ENCODE assay signal across 8 mouse cellular contexts in genomic region chr7:132897258-132897657, GRCm38 (mm10). TPM values are rescaled to one million over a fixed set of nuclear protein-coding genes. Genes with fewer than 3 reads are reported as not detected.
DNase-seq lines count a peak whose midpoint lies in the region; TF ChIP-seq lines count a peak whose summit lies in the region.
"Had no signal": no experiment of that assay in that cellular context is flagged by ENCODE, and none has a peak within 500 bp of the region (broad histone marks: within the 10 kb centered on the region; RNA-seq: fewer than 3 reads in every experiment).

No protein-coding gene starts in this region.

- no peaks in the 10 kb centered on the region for H3K27me3 ChIP-seq in kidney, adult 2 months (replicated peaks; ENCODE audit: control insufficient read depth, insufficient read depth, low read length)
- peaks cover 4% of the 10 kb centered on the region for H3K27me3 ChIP-seq in CH12.LX (replicated peaks)

- H3K27ac ChIP-seq in kidney, adult 2 months (ENCODE audit: insufficient read depth, low read depth, low read length), result no peak overlapping the region
- H3K27ac ChIP-seq in CH12.LX (ENCODE audit: insufficient read depth, low read depth), result no peak overlapping the region

- H3K4me1 ChIP-seq in kidney, adult 2 months (ENCODE audit: control insufficient read depth, insufficient read depth, low read length), result peaks cover 8% of the 10 kb centered on the region
- H3K4me1 ChIP-seq in CH12.LX (ENCODE audit: control insufficient read depth in 1 of 2, insufficient read depth in 2 of 2), result no peaks in the 10 kb centered on the region

- in situ Hi-C loops in CH12.LX (cut with MboI; ENCODE audit: low pct_ligation_motif_present, low pct_unique_long_range_greater_than_20kb, low sequenced_read_pairs), result no loop called here

- TF ChIP-seq POLR2A in kidney, adult 2 months (IDR thresholded peaks at IDR 0.05; ENCODE audit: low read depth, low read length), result no peak
- no peak for TF ChIP-seq POLR2A in CH12.LX (IDR thresholded peaks at IDR 0.05; ENCODE audit: low read depth, low read length)
- no peak for TF ChIP-seq POLR2A in brain, embryonic 14.5 days (IDR thresholded peaks at IDR 0.05; ENCODE audit: borderline replicate concordance, extremely low read depth, insufficient read depth, insufficient read length, poor library complexity, severe bottlenecking)

- TF ChIP-seq RAD21 in CH12.LX (IDR thresholded peaks at IDR 0.05; ENCODE audit: low read depth, low read length), result peak; percentile 12

- 95% methylated on average over 10 of the region's 10 CpGs for WGBS in kidney, adult 2 months

- no peak overlapping the region for H3K9ac ChIP-seq in CH12.LX (ENCODE audit: insufficient read depth, low read depth)

- no peak overlapping the region for H3K4me2 ChIP-seq in CH12.LX (ENCODE audit: insufficient read depth, low read depth, poor library complexity, severe bottlenecking)

- TF ChIP-seq EP300 in CH12.LX (IDR thresholded peaks at IDR 0.05; ENCODE audit: low read length), result no peak

- H3K36me3 ChIP-seq in kidney, adult 2 months (ENCODE audit: control insufficient read depth, insufficient read depth, low read length), result no peaks in the 10 kb centered on the region
- H3K36me3 ChIP-seq in CH12.LX (replicated peaks in 1 of 2; ENCODE audit: control insufficient read depth in 1 of 2, insufficient read depth in 1 of 2, low read length in 1 of 2), result no peaks in the 10 kb centered on the region

- dilution Hi-C loops in CH12.LX (cut with MboI; ENCODE audit: extremely low pct_ligation_motif_present, extremely low pct_unique_long_range_greater_than_20kb, low sequenced_read_pairs), result no loop called here

- DNase-seq in kidney, adult 2 months, result no peak
- no peak for DNase-seq in kidney, postnatal 4 days
- peak; percentile 66 for DNase-seq in 416B (ENCODE audit: low read depth)
- peak; percentile 17 for DNase-seq in CH12.LX (ENCODE audit: extremely low read depth)
- no peak for DNase-seq in brain, embryonic 14.5 days (ENCODE audit: low read depth)
- no peak for DNase-seq in thymus, postnatal 36 days
- DNase-seq in spleen, postnatal 10 days (ENCODE audit: low spot score in 2 of 2), result no peak
- DNase-seq: heart, postnatal 4 days had no signal

- peaks cover 3% of the 10 kb centered on the region for H3K9me3 ChIP-seq in CH12.LX (replicated peaks; ENCODE audit: low read length)

- H3K4me3 ChIP-seq in kidney, adult 2 months (ENCODE audit: insufficient read depth, low read depth, low read length), result no peak overlapping the region
- H3K4me3 ChIP-seq in CH12.LX (replicated peaks in 1 of 3; ENCODE audit: low read depth in 2 of 3, low read length in 2 of 3, poor library complexity in 1 of 3), result no peak overlapping the region

- H3K79me2 ChIP-seq in CH12.LX (replicated peaks; ENCODE audit: control insufficient read depth, extremely low read depth, insufficient read depth, poor library complexity, severe bottlenecking), result no peaks in the 10 kb centered on the region

- TF ChIP-seq CTCF in kidney, adult 2 months (conservative IDR thresholded peaks at IDR 0.05; ENCODE audit: insufficient read depth, insufficient read length, low read depth, low read length), result 0 out of 2 replicates have a peak, but pooled peaks have one; percentile 14
- peak in 1 of 2 experiments; percentile 33; a peak in 2 of 4 replicates for TF ChIP-seq CTCF in CH12.LX (conservative IDR thresholded peaks at IDR 0.05 in 1 of 2, IDR thresholded peaks at IDR 0.05 in 1 of 2; ENCODE audit: low read depth in 2 of 2, low read length in 2 of 2)
- peak; percentile 20; the same call in 1 of the 2 replicates for TF ChIP-seq CTCF in brain, embryonic 14.5 days (IDR thresholded peaks at IDR 0.05; ENCODE audit: borderline replicate concordance, extremely low read depth, insufficient read depth, insufficient read length)

TF ChIP-seq in CH12.LX, 34 proteins besides CTCF, POLR2A, EP300 and RAD21:
- no peak for TF ChIP-seq ZMIZ1 (IDR thresholded peaks at IDR 0.05; ENCODE audit: low read depth, low read length)
- TF ChIP-seq NELFE (IDR thresholded peaks at IDR 0.05; ENCODE audit: low read depth, low read length), result no peak
- no peak for TF ChIP-seq HCFC1 (IDR thresholded peaks at IDR 0.05; ENCODE audit: low read depth, low read length)
- TF ChIP-seq PAX5 (IDR thresholded peaks at IDR 0.05; ENCODE audit: low read length), result no peak
- TF ChIP-seq E2F4 (IDR thresholded peaks at IDR 0.05; ENCODE audit: insufficient replicate concordance, low read depth, low read length), result no peak
- no peak for TF ChIP-seq ZC3H11A (IDR thresholded peaks at IDR 0.05; ENCODE audit: low read depth, low read length)
- TF ChIP-seq NRF1 (IDR thresholded peaks at IDR 0.05; ENCODE audit: low read depth, low read length), result no peak
- TF ChIP-seq GABPA (IDR thresholded peaks at IDR 0.05; ENCODE audit: insufficient replicate concordance, low read depth, low read length), result no peak
- TF ChIP-seq SMC3 (IDR thresholded peaks at IDR 0.05; ENCODE audit: low read depth, low read length), result no peak
- TF ChIP-seq MAX (IDR thresholded peaks at IDR 0.05; ENCODE audit: low read length), result no peak
- no peak for TF ChIP-seq BHLHE40 (IDR thresholded peaks at IDR 0.05; ENCODE audit: low read depth, low read length)
- TF ChIP-seq MEF2A (IDR thresholded peaks at IDR 0.05; ENCODE audit: borderline replicate concordance, low read depth, low read length), result no peak
- no peak for TF ChIP-seq IRF4 (IDR thresholded peaks at IDR 0.05; ENCODE audit: low read depth, low read length)
- no peak for TF ChIP-seq JUN (IDR thresholded peaks at IDR 0.05; ENCODE audit: insufficient read depth, low read depth, low read length)
- no peak for TF ChIP-seq SIN3A (IDR thresholded peaks at IDR 0.05; ENCODE audit: low read length)
- no peak for TF ChIP-seq POLR2AphosphoS2 (IDR thresholded peaks at IDR 0.05; ENCODE audit: low read depth, low read length)
- TF ChIP-seq ZKSCAN1 (IDR thresholded peaks at IDR 0.05; ENCODE audit: borderline replicate concordance, low read depth, low read length), result no peak
- no peak for TF ChIP-seq TBP (conservative IDR thresholded peaks at IDR 0.05; ENCODE audit: low read depth, low read length)
- no peak for TF ChIP-seq UBTF (IDR thresholded peaks at IDR 0.05; ENCODE audit: low read depth, low read length)

RNA-seq across cellular contexts. Expression of gene Zranb1, which starts 33.7 kb away (rescaled TPM):
- polyA plus RNA-seq in kidney, adult 2 months (2012; rRNA removed), result 6.8 and 8.2 TPM in 2 replicates
- total RNA-seq in CH12.LX (2012; rRNA removed), result 10.8 and 11.3 TPM in 2 replicates
- 17.6 and 22.0 TPM in 2 replicates for total RNA-seq in CH12.LX (2014; rRNA removed)
- 11.6 and 11.7 TPM in 2 replicates for polyA plus RNA-seq in CH12.LX (2012; ENCODE audit: insufficient read length, low read depth)
- 27.1 and 31.3 TPM in 2 replicates for polyA plus RNA-seq in brain, embryonic 14.5 days (2012; rRNA removed)

RNA-seq across cellular contexts. Expression of gene Abraxas2, which starts 38.2 kb away (rescaled TPM):
- 15.7 and 17.9 TPM in 2 replicates for polyA plus RNA-seq in kidney, adult 2 months (2012; rRNA removed)
- total RNA-seq in CH12.LX (2012; rRNA removed) (20.5 and 21.3 TPM in 2 replicates), CH12.LX (2014; rRNA removed) (26.7 and 28.4 TPM in 2 replicates)
- polyA plus RNA-seq in CH12.LX (2012; ENCODE audit: insufficient read length, low read depth), result 20.1 and 20.3 TPM in 2 replicates
- 23.0 and 26.6 TPM in 2 replicates for polyA plus RNA-seq in brain, embryonic 14.5 days (2012; rRNA removed)

RNA-seq across cellular contexts. Expression of gene Eef1akmt2, which starts 44.8 kb away (rescaled TPM):
- polyA plus RNA-seq in kidney, adult 2 months (2012; rRNA removed), result 7.7 and 13.0 TPM in 2 replicates
- total RNA-seq in CH12.LX (2012; rRNA removed), result 31.4 and 34.3 TPM in 2 replicates
- 87.2 and 94.8 TPM in 2 replicates for total RNA-seq in CH12.LX (2014; rRNA removed)
- polyA plus RNA-seq in CH12.LX (2012; ENCODE audit: insufficient read length, low read depth), result 35.9 and 39.8 TPM in 2 replicates
- polyA plus RNA-seq in brain, embryonic 14.5 days (2012; rRNA removed), result 54.4 and 61.7 TPM in 2 replicates

Comparison
In these comparisons a context has a peak if more than half of its experiments do, and no peak if none do; other contexts are left out.
1. DNase-seq: peak in 416B (single experiment) and CH12.LX (single experiment); none in kidney, adult 2 months (single experiment), kidney, postnatal 4 days (0 of 2), brain, embryonic 14.5 days (single experiment), thymus, postnatal 36 days (0 of 2) and spleen, postnatal 10 days (0 of 2).